Mouse (Mus musculus) common myeloid progenitor, adult 5-6 weeks (primary cell): Measurements from ENCODE around the gene Os9. TPM values are rescaled to one million over a fixed set of nuclear protein-coding genes. Genes with fewer than 3 reads are reported as not detected.

Source experiments
- ATAC-seq: replicated peaks from 2 replicates; pipeline ENCODE4 v1.8.0; 2016; ENCODE audit warnings: low read depth, mild to moderate bottlenecking, moderate TSS enrichment, inconsistent platforms; ENCODE audit not compliant: poor library complexity, severe bottlenecking
- total RNA-seq: library from RNA; stranded (forward); fragments of 200-1000, 187-1606 nt; gene quantifications from 2 replicates; pipeline ENCODE4 v1.2.3, GENCODE M21; 2017

Os9 gene
- total RNA-seq, 1 experiment from 2014 or later, result 159 TPM

- peak; percentile 24 for ATAC-seq
Measured at GRCm38 (mm10) chr10:127049395-127050118, 71.4 kb downstream of the Os9 start.

DNA sequence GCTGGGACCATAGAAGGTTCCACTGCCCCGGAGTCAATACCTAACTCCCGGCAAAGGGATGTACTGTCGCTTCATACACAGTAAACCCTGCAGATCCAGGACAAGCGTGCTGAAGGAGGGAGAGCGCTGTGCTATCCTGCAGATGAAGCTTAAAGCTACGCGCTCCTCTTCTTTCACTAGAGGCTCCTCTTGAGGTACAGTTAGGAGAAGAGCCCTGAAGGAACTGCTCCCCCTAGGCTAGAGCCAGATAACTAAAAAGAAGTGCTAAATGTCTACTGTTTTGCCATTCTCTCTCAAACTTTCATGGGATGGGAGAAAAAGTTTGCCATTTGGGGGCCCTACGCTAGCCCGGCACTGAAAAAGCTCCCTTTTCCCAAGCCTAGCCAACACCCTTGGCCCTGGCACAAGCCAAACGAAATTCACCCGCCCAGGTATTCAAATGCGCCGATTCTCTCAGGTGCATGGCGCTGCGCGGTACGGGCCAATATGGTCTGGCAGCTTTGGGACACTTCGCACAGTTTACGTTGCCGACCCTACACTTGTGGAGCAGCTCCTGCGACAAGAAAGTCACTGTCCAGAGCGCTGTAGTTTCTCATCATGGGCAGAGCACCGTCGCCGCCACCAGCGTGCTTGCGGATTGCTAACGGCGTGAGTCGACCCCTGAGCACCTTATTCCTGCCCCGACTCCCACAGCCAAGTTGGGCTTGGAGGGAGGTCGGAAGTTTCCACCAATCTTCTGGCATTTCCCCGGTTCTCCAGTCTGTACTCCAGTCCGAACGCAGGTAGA is 72.1 kb downstream of the Os9 start:
- ATAC-seq, result peak; percentile 8; the same call in 1 of the 2 replicates

DNA sequence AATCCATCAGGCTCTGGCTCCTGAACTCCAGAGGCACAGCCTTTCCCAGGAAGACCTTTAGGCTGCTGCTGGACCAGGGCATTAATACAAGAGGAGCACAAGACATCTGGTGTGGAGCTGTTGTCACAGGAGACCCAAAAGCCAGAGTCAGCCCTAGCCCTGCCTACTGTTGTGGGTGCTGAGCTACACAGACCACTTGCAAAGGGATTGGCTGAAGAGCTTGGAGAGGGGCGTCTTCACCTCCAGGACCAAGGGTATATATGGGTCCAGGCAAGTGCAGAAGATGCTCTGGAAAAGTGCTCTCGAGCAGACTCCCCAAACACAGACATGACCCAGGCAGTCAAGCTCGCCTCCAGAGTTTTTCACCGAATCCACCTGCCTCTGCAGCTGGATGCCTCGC is 73.0 kb downstream of the Os9 start, which contains the start of gene Cyp27b1:
Gene Cyp27b1 (plus strand): TSS at position 297 of the 400 bp plus-strand sequence.
- ATAC-seq, result no peak

Other genes with a start within 250 kb of the Os9 start
- gene Atp23, start 219.8 kb downstream of the Os9 start, total RNA-seq, result 8.4 and 11.3 TPM in 2 replicates
- 33.9 and 42.8 TPM in 2 replicates for gene Ctdsp2, start 142.4 kb downstream of the Os9 start, total RNA-seq
- not detected in 2 replicates for gene Avil, start 120.4 kb downstream of the Os9 start, total RNA-seq
- 40.2 and 42.3 TPM in 2 replicates for gene Tsfm, start 90.3 kb downstream of the Os9 start, total RNA-seq
- gene Mettl1, start 79.7 kb downstream of the Os9 start, total RNA-seq, result 27.4 and 28.0 TPM in 2 replicates
- not detected in 2 replicates for gene Eef1akmt3, start 79.6 kb downstream of the Os9 start, total RNA-seq
- 0.14 TPM in 1 of 2 replicates, not detected in the other for gene Cyp27b1, start 72.9 kb downstream of the Os9 start, total RNA-seq
- 0.23 TPM in 1 of 2 replicates, not detected in the other for gene March9, start 60.9 kb downstream of the Os9 start, total RNA-seq
- 723 and 923 TPM in 2 replicates for gene Cdk4, start 57.6 kb downstream of the Os9 start, total RNA-seq
- gene Tspan31, start 50.9 kb downstream of the Os9 start, total RNA-seq, result 49.9 and 62.2 TPM in 2 replicates
- 40.8 and 56.1 TPM in 2 replicates for gene Agap2, start 45.8 kb downstream of the Os9 start, total RNA-seq
- gene B4galnt1, start 44.1 kb upstream of the Os9 start, total RNA-seq, result 56.5 TPM in 2 replicates
- 0.78 and 1.0 TPM in 2 replicates for gene Slc26a10, start 59.5 kb upstream of the Os9 start, total RNA-seq
- 9.7 and 16.4 TPM in 2 replicates for gene Arhgef25, start 69.0 kb upstream of the Os9 start, total RNA-seq
- 29.7 and 36.7 TPM in 2 replicates for gene Dtx3, start 74.6 kb upstream of the Os9 start, total RNA-seq
- gene Pip4k2c, start 90.5 kb upstream of the Os9 start, total RNA-seq, result 15.7 and 18.7 TPM in 2 replicates
- gene Kif5a, start 142.2 kb upstream of the Os9 start, total RNA-seq, result 0.23 and 0.34 TPM in 2 replicates
- gene Dctn2, start 145.2 kb upstream of the Os9 start, total RNA-seq, result 88.5 and 108 TPM in 2 replicates
- gene Mbd6, start 167.9 kb upstream of the Os9 start, total RNA-seq, result 5.2 and 8.7 TPM in 2 replicates
- 181 and 187 TPM in 2 replicates for gene Mars, start 190.7 kb upstream of the Os9 start, total RNA-seq
- 13.6 and 24.3 TPM in 2 replicates for gene Arhgap9, start 200.8 kb upstream of the Os9 start, total RNA-seq
- gene Gli1, start 220.8 kb upstream of the Os9 start, total RNA-seq, result not detected in 2 replicates
- not detected in 2 replicates for gene Inhbe, start 233.3 kb upstream of the Os9 start, total RNA-seq
- not detected in 2 replicates for gene Inhbc, start 249.3 kb upstream of the Os9 start, total RNA-seq